Mouse (Mus musculus): ENCODE results near the gene Pard3b.
A peak's percentile ranks its signal among the peaks of the same experiment; 100 is the strongest.

Gene Pard3b

DNA sequence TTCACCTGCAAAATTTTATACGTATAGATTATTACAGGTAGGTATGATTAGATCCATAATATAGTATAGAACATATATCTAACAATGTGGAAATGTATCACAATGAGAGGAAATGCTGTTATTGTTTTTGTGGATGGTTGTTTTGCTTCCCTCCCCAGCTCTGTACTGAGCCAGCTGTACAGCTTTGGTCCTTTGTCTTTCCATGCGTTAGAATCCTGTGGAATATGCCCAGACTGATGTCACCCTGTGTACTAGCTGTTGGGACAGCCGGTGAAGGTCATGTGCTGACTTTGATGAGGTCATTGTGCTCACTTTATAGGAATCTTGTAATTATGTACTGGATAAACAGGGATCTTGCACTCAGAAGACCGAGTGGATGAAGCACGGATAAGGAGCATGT, 286.9 kb downstream of the Pard3b start:
- no peak for DNase-seq (ENCODE audit: low read depth, low spot score)

DNA sequence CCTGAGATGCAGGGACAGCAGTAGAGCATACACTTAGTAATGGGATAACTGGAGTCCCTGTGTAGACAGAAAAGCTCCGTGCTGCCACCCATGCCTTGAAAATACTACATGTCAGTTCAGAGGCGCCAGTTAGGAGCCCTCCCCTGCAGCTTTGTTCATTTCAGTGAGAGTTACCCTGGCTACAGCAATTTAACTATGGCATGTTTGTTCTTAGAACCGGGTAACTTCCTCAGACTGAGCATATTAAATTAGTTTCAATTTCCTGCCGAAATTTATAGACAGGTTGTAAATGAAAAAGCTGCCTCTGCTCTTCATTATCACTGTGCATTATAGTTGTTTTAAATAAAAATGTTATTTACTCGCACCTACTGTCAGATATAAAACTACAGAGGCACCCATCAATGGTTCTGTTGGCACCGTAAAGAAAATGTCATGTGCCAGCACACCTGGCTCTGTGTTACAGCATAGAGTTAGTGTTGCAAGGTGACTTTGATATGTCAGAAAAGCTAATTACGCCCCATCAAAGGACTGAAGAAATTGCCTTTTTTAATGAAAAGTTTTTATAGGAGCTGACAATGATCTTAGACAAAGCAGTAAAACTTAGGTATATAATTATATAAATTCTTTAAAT, 289.6 kb downstream of the Pard3b start:
- no peak for DNase-seq (ENCODE audit: low read depth, low spot score)

DNA sequence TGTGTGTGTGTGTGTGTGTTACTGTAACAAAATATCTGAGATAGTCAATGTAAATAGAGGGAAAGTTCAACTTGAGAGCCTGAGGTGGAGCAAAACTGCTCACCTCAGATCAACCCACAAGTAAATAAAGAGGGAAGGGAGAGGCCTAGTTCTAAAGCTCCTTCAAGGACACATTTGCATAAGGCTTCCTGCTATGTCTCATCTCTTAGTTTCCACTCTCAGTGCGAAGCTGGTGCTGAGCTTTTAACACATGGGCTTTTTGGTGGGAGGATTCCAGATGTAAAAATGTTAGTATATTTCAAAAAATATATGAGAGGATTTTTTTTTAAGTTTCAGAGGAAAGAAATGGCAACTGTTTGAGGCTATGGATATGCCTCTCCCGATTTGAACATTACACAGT, 294.9 kb downstream of the Pard3b start:
- DNase-seq (ENCODE audit: low read depth, low spot score), result no peak

DNA sequence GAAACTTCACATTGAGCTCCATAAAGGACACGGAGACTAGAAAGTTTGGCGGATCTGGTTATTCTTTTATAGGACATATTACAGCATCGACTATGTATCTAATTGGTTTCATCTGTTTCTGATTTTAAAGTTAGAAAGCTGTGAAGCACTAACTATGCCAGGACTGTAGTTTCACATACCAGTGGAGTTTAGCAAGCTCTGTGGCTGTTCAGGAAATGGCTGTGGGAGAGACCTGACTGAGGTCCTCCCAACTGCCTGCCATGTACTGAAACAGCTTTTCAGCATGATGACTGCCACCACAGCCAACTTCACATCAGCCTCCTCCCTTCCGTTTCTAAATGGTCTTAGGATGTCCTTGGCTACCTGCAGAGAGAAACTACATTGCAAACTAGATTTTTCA, 296.1 kb downstream of the Pard3b start:
- no peak for DNase-seq (ENCODE audit: low read depth, low spot score)

DNA sequence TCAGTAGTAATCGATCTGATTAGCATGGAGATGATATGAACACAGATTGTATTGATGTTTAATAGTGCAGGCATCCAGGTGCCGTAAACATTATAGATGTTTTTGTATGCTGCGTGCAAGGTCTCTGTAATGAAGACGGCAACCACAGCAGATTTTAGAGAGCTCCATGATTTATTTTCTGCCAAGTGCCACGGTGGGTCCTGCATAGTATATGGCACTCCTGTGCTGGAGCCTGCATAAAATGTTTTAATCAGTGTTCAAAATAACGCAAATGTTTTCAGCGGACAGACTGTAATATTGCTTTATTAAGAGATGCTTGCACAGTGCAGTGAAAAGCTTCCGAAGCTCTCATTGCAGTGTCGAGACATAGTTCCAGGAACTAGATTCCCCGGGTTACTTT, 301.3 kb downstream of the Pard3b start:
- DNase-seq (ENCODE audit: low read depth, low spot score), result no peak

DNA sequence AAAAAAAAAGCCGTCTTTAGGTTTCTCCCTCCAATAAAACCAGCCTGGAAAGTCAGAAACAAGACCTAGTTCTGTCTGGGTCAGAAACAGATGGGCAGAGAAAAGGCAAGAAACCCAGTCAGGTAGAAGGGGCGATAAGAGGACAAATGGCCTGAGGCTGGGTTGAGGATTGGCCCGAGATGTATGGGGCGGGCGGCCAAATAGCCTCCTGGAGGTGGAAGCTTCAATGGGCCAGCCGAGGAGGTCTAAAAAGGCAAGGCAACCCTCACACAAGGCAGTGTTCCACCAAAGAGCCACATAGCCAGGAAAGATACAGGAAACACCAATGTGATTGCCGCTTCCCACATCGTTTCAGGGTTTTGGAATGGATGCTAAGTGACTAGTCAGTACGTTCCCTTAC, 322.9 kb downstream of the Pard3b start:
- no peak for DNase-seq (ENCODE audit: low read depth, low spot score)

DNA sequence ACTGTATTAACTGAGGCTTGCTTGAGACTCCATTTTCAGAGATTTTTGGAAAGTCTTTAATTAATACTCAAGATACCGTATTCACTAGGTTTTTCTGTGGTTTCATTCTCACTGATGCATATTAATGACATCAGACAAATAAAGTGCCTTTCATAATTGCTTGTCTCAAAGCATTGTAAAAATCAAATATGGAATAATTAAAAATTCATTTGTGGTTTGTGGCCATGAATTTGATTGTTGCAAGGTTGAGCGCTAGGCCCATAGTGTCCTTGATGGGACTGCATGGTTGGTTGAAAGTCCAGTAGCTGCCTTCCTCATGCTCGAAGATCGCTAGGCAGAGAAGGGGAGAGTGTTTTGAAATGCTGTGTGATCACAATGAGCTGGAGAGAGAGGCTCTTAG, 323.9 kb downstream of the Pard3b start:
- no peak for DNase-seq (ENCODE audit: low read depth, low spot score)

DNA sequence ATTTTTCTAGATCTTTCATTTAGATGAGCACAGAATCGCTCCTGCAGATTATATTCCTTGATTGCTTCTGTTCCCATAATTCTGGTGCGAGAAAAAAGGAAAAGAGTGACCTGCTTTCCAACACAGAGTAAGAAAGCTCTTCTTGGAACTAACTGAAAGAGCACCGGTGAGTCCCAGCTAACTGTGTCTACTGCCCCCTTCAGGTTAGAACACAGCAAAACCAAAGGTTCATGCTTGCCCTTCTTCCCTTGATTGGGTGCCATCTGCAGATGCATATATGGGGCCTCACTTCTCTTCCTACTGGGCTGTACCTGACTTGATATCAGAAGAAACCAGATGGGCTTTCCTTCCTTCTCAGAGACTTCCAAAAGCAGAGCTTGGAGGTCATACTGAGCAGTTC, 328.5 kb downstream of the Pard3b start:
- no peak for DNase-seq (ENCODE audit: low read depth, low spot score)

DNA sequence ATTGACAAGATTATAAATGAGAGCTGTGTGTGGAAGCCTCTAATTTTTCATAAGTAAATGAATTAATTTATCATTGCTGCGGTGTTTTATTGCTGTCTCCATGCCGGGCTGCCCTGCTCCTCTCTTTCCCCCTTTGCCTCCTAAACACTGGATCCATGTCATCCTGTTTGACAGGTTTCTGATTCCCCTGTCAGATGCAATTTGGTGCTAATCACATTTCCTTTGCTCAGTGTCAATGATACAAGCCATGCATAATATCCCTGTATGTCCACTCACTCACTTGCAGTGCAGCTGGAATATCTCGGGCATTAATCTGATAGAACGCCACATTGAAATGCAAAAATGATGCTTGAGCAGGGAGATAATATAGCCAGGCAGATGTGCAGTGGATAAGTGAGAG, 329.2 kb downstream of the Pard3b start:
- DNase-seq (ENCODE audit: low read depth, low spot score), result no peak

DNA sequence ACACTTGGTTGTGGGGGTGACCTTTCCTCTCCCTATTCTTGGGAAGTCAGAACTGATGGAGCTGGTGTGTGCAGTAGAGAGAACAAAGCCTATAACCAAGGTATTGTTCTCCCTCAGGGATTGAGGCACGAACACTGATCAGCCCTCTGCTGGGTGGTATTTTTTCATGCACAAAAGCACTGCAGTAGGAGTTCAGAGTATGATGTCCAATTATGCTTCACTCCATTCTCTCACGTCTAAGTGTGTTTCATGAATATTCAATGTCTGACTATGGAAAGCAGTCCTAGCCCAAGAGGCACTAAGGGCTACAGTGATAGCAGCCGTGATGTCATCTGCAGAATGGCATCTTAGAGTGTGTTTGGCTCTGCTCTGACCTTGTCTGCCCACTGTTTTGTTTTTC, 359.1 kb downstream of the Pard3b start:
- DNase-seq (ENCODE audit: low read depth, low spot score), result no peak

DNA sequence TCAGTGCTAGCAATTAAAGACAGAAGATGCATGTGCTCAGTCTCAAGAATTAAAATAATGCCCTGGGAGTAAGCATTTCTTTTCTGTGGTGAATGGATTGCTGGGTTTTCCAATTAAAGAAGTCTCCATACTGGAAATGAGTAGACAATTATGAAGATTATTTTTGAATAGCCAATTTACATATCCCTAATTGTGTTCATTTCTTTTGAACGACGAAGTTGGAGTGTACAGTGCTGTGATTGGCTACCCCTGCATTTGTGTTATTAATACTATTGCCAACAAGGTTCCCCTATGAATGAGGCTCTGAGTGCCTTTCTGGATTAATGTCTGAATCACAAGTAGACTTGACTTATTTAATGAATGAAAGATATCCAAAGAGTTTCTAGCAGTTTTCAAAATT, 370.2 kb downstream of the Pard3b start:
- no peak for DNase-seq (ENCODE audit: low read depth, low spot score)

DNA sequence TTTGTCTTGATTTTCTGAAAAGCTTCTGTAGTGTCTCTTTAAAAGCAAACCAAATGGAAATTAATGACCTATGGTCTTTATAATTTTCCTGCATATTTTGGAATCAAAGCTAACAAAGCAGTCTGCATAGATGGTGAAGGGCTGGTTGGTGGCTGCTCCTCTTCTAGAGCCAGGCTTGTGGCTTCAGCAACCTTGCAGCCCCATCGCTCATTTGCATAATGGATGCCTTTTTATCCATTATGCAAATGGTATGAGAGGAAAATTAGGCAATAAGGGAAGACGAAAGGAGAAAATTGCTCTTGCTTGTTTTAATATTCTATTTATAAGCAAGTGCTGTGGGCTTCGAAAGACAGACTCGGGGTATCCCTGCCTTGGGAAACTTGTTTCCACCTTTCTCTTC, 373.1 kb downstream of the Pard3b start:
- no peak for DNase-seq (ENCODE audit: low read depth, low spot score)

DNA sequence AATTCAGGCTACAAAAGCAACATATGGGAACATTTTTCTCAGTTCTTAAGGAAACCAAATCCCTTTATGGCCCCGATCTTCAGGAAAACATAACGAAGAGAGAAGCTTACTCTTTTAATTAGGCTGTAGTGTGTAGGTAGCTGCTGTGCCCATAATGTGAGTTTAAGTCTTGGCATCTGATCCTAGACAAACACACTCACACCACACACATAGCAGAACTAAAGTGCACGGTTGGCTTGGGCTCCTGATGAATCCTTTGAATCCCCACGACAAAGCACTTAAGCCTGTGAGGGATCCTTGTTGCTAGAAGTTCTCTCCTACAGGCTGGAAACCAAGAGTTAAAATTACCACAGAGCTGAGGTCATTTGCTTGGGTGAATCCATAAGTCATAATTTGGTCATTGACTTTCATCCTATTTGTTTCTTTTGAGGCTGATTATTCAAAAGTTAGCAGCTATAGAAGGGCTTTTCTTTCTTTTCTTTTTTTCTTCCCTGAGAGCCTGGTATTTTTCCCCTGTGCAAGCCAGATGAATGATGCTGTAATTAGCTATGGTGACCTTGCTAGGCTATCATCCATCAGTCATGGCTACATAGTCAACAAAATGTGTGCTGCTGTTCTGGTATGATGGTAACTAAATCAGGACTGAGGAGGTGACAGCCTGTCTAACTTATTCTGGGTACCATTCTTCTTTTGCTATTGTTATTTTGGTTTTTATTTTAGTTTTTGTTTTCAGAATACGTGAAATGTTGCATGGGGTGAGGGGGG, 378.1 kb downstream of the Pard3b start:
- no peak for DNase-seq (ENCODE audit: low read depth, low spot score)

DNA sequence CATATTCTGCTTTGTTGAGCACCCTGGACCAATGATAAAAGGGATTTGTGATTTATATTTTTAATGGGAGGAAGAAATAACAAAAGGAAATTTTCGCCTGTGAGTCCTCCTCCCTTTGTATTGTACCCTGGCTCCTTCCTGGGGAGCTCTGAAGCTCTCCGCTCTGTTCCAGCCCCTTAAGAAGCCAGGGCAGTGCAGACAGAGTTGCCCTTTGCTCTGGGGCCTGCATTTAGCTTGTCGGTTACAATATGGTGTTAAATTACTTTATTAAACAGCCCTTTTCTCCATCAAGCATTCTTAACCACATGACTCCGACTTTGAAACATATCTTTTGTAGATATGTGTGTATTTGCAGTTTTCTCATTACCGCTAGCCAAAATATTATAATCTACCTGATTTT, 379.7 kb downstream of the Pard3b start:
- DNase-seq (ENCODE audit: low read depth, low spot score), result no peak

DNA sequence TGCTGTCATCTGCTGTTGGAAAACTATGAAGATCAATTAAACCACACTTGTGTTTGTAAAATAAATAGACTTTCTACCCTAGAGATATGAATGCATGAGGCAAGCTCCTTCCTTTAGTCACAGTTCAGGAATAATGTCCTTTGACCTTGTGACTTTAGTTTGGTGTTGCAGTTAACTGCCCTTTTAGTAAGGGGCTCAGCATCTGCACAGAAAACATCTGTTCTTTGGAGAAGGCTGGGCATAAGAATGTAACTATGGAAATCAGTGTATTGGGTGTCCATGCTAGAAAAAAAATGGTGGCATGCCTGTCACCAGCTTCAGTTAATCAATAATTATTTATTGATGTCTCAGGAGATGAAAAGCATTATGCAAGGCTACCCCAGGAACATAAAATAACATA, 381.1 kb downstream of the Pard3b start:
- DNase-seq (ENCODE audit: low read depth, low spot score), result no peak

DNA sequence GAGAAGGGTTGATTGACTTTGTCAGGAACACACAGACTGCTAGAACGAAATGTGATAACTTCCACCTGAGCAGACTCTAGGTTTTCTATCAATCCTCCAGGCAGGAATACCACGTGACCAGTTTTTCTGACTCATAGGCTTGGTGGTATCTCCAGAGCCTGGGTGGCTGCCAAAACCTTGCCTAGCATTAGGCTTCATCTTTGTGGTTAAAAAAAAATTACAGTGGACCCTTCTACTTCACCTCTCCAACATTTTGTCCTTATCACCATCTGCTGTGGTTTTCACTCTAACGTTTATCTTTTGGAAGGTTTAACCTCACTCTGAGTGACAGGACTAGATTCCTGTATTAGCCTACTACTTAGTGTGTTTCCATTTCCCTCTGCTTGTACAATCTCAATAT, 403.1 kb downstream of the Pard3b start:
- no peak for DNase-seq (ENCODE audit: low read depth, low spot score)

DNA sequence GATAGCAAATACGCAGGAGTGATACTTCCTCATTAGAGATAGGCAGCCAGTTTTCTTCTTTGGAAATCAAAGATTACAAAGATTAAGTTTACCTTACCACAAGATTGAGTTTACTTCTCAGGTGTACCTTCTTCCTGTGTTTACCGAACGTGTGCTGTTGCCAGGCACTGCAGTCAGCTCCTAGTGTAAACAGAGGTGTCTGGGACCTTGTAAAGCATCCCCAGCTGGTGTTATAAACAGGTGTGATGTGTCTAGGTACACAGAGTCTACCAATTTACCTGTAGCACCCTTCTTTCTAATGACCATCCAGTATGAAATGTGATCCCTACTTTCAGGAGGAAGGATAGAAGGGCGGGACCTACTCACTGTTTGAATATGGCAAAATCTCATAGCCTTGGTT, 410.0 kb downstream of the Pard3b start:
- no peak for DNase-seq (ENCODE audit: low read depth, low spot score)

DNA sequence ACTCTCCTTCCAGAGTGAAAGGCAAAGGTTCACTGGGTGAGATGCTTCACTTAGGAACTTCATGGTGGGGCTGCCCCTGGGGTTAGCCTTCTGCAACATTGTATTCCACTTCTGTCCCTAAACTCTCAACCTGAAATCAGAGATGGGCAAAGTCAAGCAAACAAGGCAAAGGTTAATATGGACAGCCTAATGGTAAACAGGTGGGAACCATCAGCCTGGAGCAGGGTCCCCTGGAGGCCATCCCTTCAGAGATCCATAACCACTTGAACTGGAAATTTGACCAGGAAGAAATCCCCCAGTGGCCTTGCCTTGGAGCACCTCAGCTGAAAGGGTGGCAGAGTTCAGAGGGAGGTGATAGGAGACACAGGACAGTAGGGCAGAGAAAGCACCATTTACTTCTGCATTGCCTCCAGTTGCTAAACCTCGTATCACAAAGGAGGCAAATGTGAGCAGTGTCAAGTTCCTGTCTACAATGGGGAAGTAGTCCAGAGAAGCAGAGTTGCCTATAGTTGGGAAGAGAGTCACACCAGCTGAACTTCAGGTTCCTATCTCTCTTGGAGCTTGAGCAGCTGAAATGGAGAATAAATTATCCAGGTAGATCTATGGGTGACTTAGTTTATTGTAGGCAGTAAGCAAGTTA, 412.7 kb downstream of the Pard3b start:
- DNase-seq (ENCODE audit: low read depth, low spot score), result no peak

DNA sequence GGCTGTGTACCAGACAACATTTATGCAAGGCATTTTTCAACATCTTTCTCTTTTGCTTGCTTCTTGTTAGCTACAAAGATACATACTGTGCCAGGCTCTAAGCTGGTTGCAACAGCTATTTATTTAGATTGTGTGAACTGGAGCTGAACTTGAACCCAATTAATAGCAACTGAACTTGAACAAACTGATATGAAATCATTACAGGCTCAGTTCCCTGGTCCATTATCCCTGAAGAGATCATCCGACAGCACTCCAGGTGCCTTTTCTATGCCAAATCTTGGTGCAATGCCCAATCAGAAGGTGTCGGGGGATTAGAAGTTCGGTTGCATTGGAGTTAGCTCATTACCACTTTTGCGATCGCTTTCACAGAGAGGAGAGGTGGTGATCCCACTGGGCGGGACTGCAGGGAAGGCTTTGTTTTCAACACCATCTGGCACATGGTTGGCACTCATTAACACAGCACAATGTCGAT, 414.6 kb downstream of the Pard3b start:
- peak; percentile 5 for DNase-seq (ENCODE audit: low read depth, low spot score)

DNA sequence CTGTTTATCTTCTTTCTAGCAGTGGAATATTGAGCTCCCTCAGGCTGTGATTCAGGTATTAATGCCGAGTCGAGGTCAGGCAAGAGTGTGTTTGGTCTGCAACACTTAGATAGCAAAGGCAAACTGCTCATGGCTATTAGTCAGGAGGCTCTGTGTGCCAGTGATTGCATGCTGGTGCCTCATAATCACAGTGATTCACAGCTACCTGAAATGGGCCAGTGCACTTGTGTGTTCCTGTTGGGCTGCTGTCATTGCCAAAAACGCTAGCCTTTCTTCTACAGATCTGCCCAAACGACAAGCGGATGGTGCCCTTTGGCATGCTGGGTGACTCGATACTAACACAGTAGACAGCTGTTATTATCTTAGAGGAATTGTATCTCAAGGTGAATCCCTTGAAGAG, 416.7 kb downstream of the Pard3b start:
- DNase-seq (ENCODE audit: low read depth, low spot score), result no peak

DNA sequence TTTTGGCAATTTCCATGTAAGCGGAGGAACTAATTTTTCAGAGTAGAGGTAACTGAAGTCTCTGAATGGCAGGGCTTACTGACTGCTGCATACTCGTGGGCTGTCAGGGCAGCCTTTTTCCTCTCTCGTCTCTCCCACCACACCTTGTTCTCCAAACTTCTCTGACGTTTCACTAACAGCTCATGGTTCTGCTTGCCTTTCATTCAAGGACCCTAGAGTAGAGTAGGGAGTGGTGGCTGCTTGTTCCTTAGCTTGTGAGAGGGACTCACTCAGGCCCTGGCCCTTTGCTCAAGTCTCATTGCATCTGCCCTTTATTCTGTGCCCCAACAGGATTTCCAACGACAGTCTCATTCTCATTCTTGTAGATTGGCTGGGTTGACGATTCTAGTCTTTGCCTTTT, 432.0 kb downstream of the Pard3b start:
- no peak for DNase-seq (ENCODE audit: low read depth, low spot score)

DNA sequence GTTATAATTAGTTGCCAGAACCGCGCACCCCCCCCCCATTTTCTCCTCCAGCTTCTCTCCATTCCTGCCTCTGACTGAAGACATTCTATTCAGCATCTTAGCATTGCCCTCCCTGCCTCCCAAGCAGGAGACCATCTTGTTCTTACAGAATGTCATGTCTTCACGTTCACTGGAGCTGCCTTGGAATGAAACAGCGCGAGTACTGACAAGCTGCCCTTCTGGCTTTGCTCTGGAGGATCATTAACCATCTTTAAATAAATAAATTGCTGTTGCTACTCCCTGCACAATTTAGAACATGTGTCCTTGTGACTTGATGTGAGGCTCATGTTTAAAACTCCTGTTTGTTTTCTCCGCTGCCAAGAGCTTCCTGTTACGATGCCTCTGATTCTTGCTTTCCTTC, 432.5 kb downstream of the Pard3b start:
- no peak for DNase-seq (ENCODE audit: low read depth, low spot score)

DNA sequence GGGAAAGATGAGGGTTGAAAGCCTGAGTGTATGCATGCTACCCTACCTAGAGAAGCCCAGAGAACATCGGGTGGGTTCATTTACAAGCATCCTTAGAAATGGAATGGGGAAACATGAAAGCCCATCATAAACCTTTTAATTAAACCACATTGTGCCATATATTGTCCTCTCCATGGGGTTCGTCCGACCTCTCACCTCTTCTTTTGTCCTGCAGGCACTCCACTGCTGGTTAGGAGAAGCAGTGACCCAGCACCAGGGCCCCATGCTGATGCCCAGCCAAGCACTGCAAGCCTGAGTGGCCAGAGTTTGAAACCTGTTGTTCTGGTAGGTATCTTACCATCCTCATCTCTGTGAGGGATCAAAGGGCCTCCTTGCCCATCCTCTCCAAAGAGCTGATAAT, 437.5 kb downstream of the Pard3b start:
- no peak for DNase-seq (ENCODE audit: low read depth, low spot score)

All from retina, postnatal 7 days (tissue).